14 mouse cellular contexts compared by ENCODE assay signal in genomic region chr4:86725175-86725574, GRCm38 (mm10). TPM values are rescaled to one million over a fixed set of nuclear protein-coding genes. Genes with fewer than 3 reads are reported as not detected.
DNase-seq lines count a peak whose midpoint lies in the region; ATAC-seq and TF ChIP-seq lines count a peak whose summit lies in the region.
"Had no signal": no experiment of that assay in that cellular context is flagged by ENCODE, and none has a peak within 500 bp of the region (broad histone marks: within the 10 kb centered on the region; RNA-seq: fewer than 3 reads in every experiment).

No protein-coding gene starts in this region.

- H3K27ac ChIP-seq in lung, embryonic 14.5 days (ENCODE audit: low read depth) = peak overlapping the region; percentile 6; the same call in 1 of the 2 replicates
- peak overlapping the region; percentile 68; the same call in 1 of the 2 replicates for H3K27ac ChIP-seq in liver, postnatal 0 days (ENCODE audit: low read depth)
- H3K27ac ChIP-seq in midbrain, embryonic 16.5 days (ENCODE audit: low read length) = no peak overlapping the region
- H3K27ac ChIP-seq: hindbrain, embryonic 12.5 days had no signal

- no peaks in the 10 kb centered on the region for H3K27me3 ChIP-seq in lung, embryonic 14.5 days (ENCODE audit: insufficient read depth, low read length)
- H3K27me3 ChIP-seq in liver, postnatal 0 days (ENCODE audit: insufficient read depth, low read length) = no peaks in the 10 kb centered on the region
- H3K27me3 ChIP-seq in midbrain, embryonic 16.5 days (ENCODE audit: control insufficient read depth, insufficient read depth, low read depth, low read length) = no peaks in the 10 kb centered on the region
- H3K27me3 ChIP-seq: hindbrain, embryonic 12.5 days had no signal

- H3K4me3 ChIP-seq in lung, embryonic 14.5 days (ENCODE audit: low read depth, low read length) = no peak overlapping the region
- no peak overlapping the region for H3K4me3 ChIP-seq in liver, postnatal 0 days (ENCODE audit: low read depth, low read length)
- no peak overlapping the region for H3K4me3 ChIP-seq in midbrain, embryonic 16.5 days (ENCODE audit: low read depth, low read length)
- H3K4me3 ChIP-seq: hindbrain, embryonic 12.5 days had no signal

- TF ChIP-seq EP300 in liver, postnatal 0 days (IDR thresholded peaks at IDR 0.05; ENCODE audit: low read depth) = no peak

- DNase-seq in lung, embryonic 14.5 days = peak; percentile 11
- DNase-seq in lung, postnatal 25 days (ENCODE audit: low spot score) = no peak
- peak; percentile 56 for DNase-seq in adrenal gland, adult 8-10 months
- no peak for DNase-seq in liver, postnatal 0 days
- DNase-seq in testis, postnatal 14 days (ENCODE audit: low spot score) = no peak
- DNase-seq: cerebellum, adult 11-12 months; embryo, embryonic 11 days; gastrocnemius, postnatal 10 days; layer of hippocampus, postnatal 36 days; thymus, postnatal 36 days had no signal

- no peak overlapping the region for H3K9ac ChIP-seq in lung, embryonic 14.5 days
- H3K9ac ChIP-seq in liver, postnatal 0 days (replicated peaks) = no peak overlapping the region
- no peak overlapping the region for H3K9ac ChIP-seq in midbrain, embryonic 16.5 days (ENCODE audit: low read depth, low read length)
- H3K9ac ChIP-seq: hindbrain, embryonic 12.5 days had no signal

- no peak for ATAC-seq in lung, embryonic 14.5 days (ENCODE audit: insufficient read depth)
- ATAC-seq in inflammation-experienced regulatory T-cells, adult 6 months = peak; percentile 43
- ATAC-seq in liver, postnatal 0 days = peak; percentile 49
- no peak for ATAC-seq in midbrain, embryonic 16.5 days
- ATAC-seq in cerebellum, adult (ENCODE audit: insufficient number of reproducible peaks, low FRiP score, low TSS enrichment) = no peak

- WGBS in lung, embryonic 14.5 days = 9% methylated on average over 4 of the region's 4 CpGs
- 22% methylated on average over 4 of the region's 4 CpGs for WGBS in liver, postnatal 0 days (ENCODE audit: insufficient replicate concordance)
- WGBS in midbrain, embryonic 16.5 days = 77% methylated on average over 4 of the region's 4 CpGs

- no peaks in the 10 kb centered on the region for H3K9me3 ChIP-seq in lung, embryonic 14.5 days (ENCODE audit: low read depth, low read length)
- no peaks in the 10 kb centered on the region for H3K9me3 ChIP-seq in liver, postnatal 0 days (ENCODE audit: low read length)
- no peaks in the 10 kb centered on the region for H3K9me3 ChIP-seq in midbrain, embryonic 16.5 days (replicated peaks; ENCODE audit: control insufficient read depth, low read length, poor library complexity, severe bottlenecking)
- H3K9me3 ChIP-seq: hindbrain, embryonic 12.5 days had no signal

- H3K36me3 ChIP-seq in lung, embryonic 14.5 days (ENCODE audit: insufficient read depth) = no peaks in the 10 kb centered on the region
- no peaks in the 10 kb centered on the region for H3K36me3 ChIP-seq in liver, postnatal 0 days (replicated peaks; ENCODE audit: insufficient read depth, low read length)
- H3K36me3 ChIP-seq in midbrain, embryonic 16.5 days (ENCODE audit: control insufficient read depth, insufficient read depth, low read length) = no peaks in the 10 kb centered on the region
- H3K36me3 ChIP-seq: hindbrain, embryonic 12.5 days had no signal

- no peak overlapping the region for H3K4me2 ChIP-seq in lung, embryonic 14.5 days
- H3K4me2 ChIP-seq in liver, postnatal 0 days (ENCODE audit: low read depth, low read length) = no peak overlapping the region
- H3K4me2 ChIP-seq in midbrain, embryonic 16.5 days (ENCODE audit: low read length) = no peak overlapping the region
- H3K4me2 ChIP-seq: hindbrain, embryonic 12.5 days had no signal

- no peaks in the 10 kb centered on the region for H3K4me1 ChIP-seq in lung, embryonic 14.5 days (ENCODE audit: insufficient read depth)
- H3K4me1 ChIP-seq in liver, postnatal 0 days (ENCODE audit: insufficient read depth) = peaks cover 6% of the 10 kb centered on the region
- no peaks in the 10 kb centered on the region for H3K4me1 ChIP-seq in midbrain, embryonic 16.5 days (ENCODE audit: control insufficient read depth, insufficient read depth, low read length)
- H3K4me1 ChIP-seq: hindbrain, embryonic 12.5 days had no signal

- TF ChIP-seq CTCF in lung, embryonic 14.5 days (IDR thresholded peaks at IDR 0.05; ENCODE audit: low read depth) = no peak
- no peak for TF ChIP-seq CTCF in liver, postnatal 0 days (IDR thresholded peaks at IDR 0.05; ENCODE audit: low read depth)

RNA-seq across cellular contexts. Expression of gene Dennd4c, which starts 23.2 kb away (rescaled TPM):
- 11.3 and 13.6 TPM in 2 replicates for polyA plus RNA-seq in lung, embryonic 14.5 days (2014; fragmentation: Nextera tagmentation; extraction: Ambion mirVana)
- total RNA-seq in adrenal gland, adult 8-10 months (2022) = 10 to 100 TPM; 47.1 to 67.8 (median 57.7) TPM
- polyA plus RNA-seq in inflammation-experienced regulatory T-cells, adult 6 months (2017; shearing (Covaris generic)) = 1 to 10 TPM; 6.6 to 9.9 (median 8.8) TPM
- 1.4 and 1.8 TPM in 2 replicates for polyA plus RNA-seq in liver, postnatal 0 days (2015; fragmentation: Nextera tagmentation; extraction: Ambion mirVana)
- polyA plus RNA-seq in midbrain, embryonic 16.5 days (2015; fragmentation: Nextera tagmentation; extraction: Ambion mirVana) = 2.1 and 3.9 TPM in 2 replicates

RNA-seq across cellular contexts. Expression of gene Plin2, which starts 55.3 kb away (rescaled TPM):
- 102 and 104 TPM in 2 replicates for polyA plus RNA-seq in lung, embryonic 14.5 days (2014; fragmentation: Nextera tagmentation; extraction: Ambion mirVana)
- 100 to 1,000 TPM; 294 to 506 (median 406) TPM for total RNA-seq in adrenal gland, adult 8-10 months (2022)
- 10 to 100 TPM; 21.1 to 33.4 (median 21.3) TPM for polyA plus RNA-seq in inflammation-experienced regulatory T-cells, adult 6 months (2017; shearing (Covaris generic))
- 451 and 487 TPM in 2 replicates for polyA plus RNA-seq in liver, postnatal 0 days (2015; fragmentation: Nextera tagmentation; extraction: Ambion mirVana)
- 38.2 and 40.2 TPM in 2 replicates for polyA plus RNA-seq in midbrain, embryonic 16.5 days (2015; fragmentation: Nextera tagmentation; extraction: Ambion mirVana)

Comparison
In these comparisons a context has a peak if more than half of its experiments do, and no peak if none do; other contexts are left out.
1. DNase-seq: peak in lung, embryonic 14.5 days (single experiment) and adrenal gland, adult 8-10 months (single experiment); none in lung, postnatal 25 days (single experiment), liver, postnatal 0 days (single experiment) and testis, postnatal 14 days (single experiment).
2. ATAC-seq: peak in inflammation-experienced regulatory T-cells, adult 6 months (single experiment) and liver, postnatal 0 days (single experiment); none in lung, embryonic 14.5 days (single experiment), midbrain, embryonic 16.5 days (single experiment) and cerebellum, adult (single experiment).